Mouse (Mus musculus): ENCODE data around the gene Snw1.

The Snw1 gene

GRCm38 (mm10) chr12:87421708-87422507 is 50.2 kb downstream of the Snw1 start:
- no peak for DNase-seq

DNA sequence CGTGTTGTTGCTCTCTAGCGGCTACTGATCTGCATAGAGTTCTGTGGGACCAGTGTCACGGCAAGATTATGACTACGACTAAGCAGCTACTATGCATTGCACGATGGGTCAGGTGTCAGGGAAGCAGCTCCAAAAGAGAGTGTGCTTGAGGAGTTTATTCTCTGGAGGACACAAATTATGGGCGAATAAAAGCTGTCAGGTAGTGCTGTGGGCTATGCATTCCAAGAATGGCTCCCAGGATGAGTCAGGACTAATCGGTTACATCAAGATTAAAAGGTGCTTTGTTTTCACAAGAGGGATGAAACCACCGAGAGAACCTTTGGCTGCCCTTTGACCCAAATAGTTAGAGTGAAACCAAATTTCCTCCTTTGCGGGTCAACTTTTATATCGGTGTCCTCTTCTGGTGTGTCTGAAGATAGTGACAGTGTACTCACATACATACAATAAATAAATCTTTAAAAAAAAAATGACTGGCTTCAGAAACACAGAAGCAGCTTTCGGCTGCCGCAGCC is 52.0 kb downstream of the Snw1 start:
- DNase-seq: no peak

GRCm38 (mm10) chr12:87418921-87419320 is 53.2 kb downstream of the Snw1 start:
- DNase-seq: peak; percentile 14

DNA sequence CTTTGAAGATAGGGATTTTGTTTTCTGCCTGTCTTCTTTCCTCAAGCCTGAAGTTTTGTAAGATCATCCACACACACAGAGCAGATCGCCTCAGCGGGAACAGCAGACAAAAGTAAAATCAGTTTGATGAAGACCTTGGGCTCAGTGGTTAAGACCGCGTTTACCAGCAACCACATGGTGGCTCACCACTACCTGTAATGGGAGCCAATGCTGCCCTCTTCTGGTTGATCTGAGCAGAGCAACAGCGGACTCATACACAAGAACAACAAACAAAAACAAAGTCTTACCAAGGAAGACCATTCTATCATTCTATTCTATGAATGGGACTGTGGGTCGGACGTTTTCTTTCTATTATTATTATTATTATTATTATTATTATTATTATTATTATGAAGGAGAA is 55.4 kb downstream of the Snw1 start:
- peak; percentile 37 for DNase-seq

DNA sequence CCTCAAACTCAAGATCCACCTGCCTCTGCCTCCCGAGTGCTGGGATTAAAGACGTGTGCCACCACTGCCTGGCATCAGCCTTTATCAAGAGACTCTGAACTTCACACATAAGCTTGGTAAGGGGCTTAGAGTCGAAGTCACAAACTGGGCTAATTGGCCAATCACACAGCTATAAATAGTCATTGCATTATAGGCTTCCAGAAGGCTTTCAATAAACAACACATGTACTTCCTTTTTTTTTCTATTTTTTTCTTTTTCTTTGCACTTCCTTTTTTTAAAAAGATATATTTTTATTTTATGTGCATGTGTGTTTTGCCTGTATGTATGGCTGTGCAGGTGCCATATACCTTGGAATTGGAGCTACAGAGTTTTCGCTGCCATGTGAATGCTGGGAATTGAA is 56.7 kb downstream of the Snw1 start:
- no peak for DNase-seq

- DNase-seq: peak; percentile 72
Measured at GRCm38 (mm10) chr12:87413179-87413790, 58.8 kb downstream of the Snw1 start.

DNA sequence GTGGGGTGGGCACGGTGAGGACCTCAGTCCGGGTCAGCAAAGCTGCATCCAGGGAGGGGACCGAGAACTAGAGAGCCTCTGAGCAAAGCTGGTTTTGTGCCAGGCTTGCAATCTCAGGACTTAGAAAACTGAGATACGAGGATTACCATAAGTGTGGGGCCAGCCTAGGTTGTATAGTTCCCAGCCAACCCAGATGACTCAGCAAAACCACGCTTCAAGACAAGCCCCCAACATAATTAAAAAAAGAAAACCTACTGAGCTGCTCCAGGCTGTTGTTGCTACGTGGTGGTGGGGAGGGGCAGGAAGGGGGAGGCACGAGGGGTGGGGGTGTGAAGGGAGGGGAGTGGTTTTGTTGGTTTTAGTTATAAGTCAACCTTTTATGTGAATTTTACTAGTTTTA is 61.1 kb downstream of the Snw1 start:
- no peak for DNase-seq

DNA sequence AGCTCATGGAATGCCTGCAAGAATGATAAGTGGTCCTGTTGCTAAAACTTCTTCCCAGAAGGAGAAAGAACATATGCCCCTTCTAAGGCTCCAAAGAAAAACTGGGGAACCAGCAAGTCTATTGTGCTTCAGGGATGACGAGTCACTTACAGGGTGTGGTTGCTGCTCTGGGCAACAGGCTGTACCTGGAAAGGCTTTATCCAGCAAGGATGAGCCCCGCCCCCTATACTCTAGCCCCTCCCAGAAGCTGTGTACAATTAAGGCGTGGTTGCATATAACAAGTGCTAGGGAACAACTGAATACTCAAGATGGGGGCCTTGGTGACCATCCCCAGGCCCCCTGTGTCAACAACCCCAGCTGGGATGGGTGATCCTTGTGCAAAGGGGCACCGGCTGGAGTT is 63.0 kb downstream of the Snw1 start:
- DNase-seq: no peak

- no peak for DNase-seq
Measured at GRCm38 (mm10) chr12:87407869-87408605, 64.0 kb downstream of the Snw1 start.

GRCm38 (mm10) chr12:87405721-87406120 is 66.4 kb downstream of the Snw1 start:
- DNase-seq: no peak

DNA sequence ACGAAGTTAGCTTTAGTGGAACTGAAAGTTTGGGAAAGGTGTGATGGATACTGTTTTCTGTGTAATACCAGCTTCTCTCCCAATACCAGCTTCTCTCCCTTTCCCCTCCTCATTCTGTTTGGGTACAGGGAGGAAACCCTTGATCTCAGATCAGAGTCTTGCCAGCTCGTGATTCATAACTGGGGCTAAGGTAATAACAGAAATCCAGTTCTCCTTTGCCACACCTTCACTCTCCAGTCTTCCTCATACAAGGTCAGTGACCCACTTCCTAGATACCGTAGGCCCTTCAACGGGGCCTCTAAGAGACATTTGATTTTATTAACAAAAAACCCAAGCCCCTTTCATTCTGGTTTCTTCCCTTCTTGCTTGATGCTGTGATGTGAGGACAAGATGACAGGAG is 66.9 kb downstream of the Snw1 start:
- no peak for DNase-seq

DNA sequence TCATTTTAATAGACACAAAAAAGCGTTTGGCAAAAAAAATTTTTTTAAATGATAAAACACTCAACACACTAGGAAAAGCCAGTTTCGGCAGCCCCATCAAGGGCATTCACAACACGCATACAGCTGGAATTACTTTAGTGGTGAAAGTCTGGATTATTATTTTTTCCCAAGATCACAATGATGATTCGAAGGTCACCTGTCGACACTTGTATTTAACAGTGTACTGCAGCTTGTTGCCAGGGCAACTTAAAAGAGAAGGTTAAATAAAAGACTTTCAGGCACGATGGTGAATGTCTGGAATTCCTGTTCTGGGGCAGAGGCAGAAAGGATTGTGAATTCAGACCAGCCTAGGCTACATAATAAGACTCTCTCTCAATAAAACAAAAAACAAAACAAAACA is 70.2 kb downstream of the Snw1 start:
- no peak for DNase-seq

GRCm38 (mm10) chr12:87399119-87399819 is 72.8 kb downstream of the Snw1 start:
- no peak for DNase-seq

Data from right cerebral cortex, postnatal 4 days (tissue).